Mouse (Mus musculus) ES-Bruce4 (cell line): ENCODE data around the gene Kcnmb1.

Source experiments
- EP300 ChIP-seq: IDR thresholded peaks from 2 replicates; pipeline ENCODE4 v1.6.1; 2011; ENCODE audit warnings: low read depth, low read length; ENCODE audit not compliant: insufficient read depth
- POLR2A ChIP-seq: IDR thresholded peaks from one replicate; pipeline ENCODE4 v1.8.1; 2011; ENCODE audit warnings: low read length; ENCODE audit not compliant: insufficient read depth

DNA sequence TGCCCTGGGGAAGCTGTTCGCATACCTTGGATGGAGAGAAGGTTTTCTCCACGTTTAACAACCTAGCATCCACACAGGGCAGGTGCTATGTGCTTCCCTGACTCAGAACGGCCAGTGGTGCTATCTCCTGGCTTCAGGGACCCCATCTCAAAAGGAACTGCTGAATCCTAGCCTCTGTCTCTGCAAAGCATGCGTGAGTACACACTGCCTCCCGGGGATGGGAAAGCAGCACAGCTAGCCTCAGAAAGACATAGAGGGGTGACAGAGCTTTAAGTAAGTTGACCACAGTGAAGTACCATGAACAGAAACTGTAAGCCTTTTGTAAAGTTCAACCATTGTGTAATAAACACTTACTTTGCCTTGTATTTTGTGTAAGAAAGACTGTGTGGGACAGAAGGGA is 30.7 kb downstream of the Kcnmb1 start:
- no peak for TF ChIP-seq POLR2A
- no peak for TF ChIP-seq EP300
